Mouse (Mus musculus): ENCODE measurements around the gene Stard3. TPM values are rescaled to one million over a fixed set of nuclear protein-coding genes. Genes with fewer than 3 reads are reported as not detected.

The Stard3 gene
- polyA plus RNA-seq, 1 experiment, result 271 TPM

DNA sequence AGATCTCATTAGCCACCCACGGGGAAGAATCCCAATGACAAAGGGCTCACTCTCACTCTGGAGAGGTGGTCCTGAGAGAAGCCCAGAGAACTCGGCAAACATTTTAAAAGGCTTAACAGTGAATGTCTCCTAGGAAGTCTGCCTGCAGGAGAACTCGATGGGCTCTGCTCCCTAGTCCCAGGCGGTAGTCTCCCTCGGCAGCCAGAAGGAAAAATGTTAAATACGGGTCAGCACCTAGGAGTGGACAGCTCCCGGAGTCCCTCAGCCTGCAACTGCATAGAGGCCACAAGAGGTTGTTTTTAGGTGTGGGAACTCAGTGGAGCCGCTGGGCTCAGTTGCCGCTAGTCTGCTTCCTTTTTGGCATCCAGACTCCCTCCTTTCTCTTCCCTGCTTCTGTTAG lies 34.2 kb upstream of the Stard3 start:
- peaks cover 46% of the 10 kb centered on the region for H3K27me3 ChIP-seq (ENCODE audit: control insufficient read depth, insufficient read depth, low read length)
- no peak overlapping the region for H3K4me3 ChIP-seq (ENCODE audit: control insufficient read depth, insufficient read depth, low read length)
- 5% methylated on average over 9 of the region's 9 CpGs for WGBS
- no peaks in the 10 kb centered on the region for H3K36me3 ChIP-seq (ENCODE audit: control insufficient read depth, insufficient read depth, low read length)
- no peaks in the 10 kb centered on the region; the same call in 1 of the 2 replicates for H3K4me1 ChIP-seq (replicated peaks; ENCODE audit: control insufficient read depth, insufficient read depth, low read length)
- DNase-seq, result no peak
- TF ChIP-seq CTCF (IDR thresholded peaks at IDR 0.05; ENCODE audit: borderline replicate concordance, control insufficient read depth, extremely low read depth, insufficient read depth, low read length, poor library complexity), result no peak
- no peak for TF ChIP-seq POLR2A (IDR thresholded peaks at IDR 0.05; ENCODE audit: control insufficient read depth, extremely low read depth, insufficient read depth, low read length, poor library complexity)
- no peak overlapping the region for H3K27ac ChIP-seq (ENCODE audit: control insufficient read depth, insufficient read depth, low read length)

DNA sequence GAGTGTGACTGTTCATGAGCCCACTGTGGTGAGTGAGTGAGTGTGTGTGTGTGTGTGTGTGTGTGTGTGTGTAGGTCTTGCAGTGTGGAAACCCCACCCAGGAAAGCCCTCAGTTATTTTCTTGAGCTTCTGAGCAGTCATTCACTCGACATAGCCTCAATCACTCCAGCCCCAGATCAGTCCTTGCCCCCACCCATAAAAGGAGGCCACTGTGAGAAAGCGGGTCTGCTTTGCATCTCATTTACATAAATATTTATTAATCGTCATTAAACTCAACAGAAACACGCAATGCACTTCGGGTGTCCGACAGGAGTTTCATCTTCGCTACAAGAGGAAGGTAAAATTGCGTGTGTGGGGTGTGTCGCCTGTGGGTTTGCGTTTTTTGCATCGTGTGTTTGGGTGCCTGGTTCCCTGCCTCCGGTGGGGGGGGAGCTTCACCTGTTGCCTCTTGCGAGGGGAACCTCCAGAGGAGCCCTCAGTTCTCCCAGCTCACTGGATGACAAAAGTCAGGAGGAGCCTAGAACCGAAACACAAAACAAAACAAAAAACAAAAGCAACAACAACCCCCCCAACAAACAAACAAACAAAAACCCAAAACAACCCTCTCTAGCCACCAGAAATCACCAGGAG lies 32.9 kb upstream of the Stard3 start:
- peaks cover 47% of the 10 kb centered on the region for H3K27me3 ChIP-seq (ENCODE audit: control insufficient read depth, insufficient read depth, low read length)
- H3K36me3 ChIP-seq (ENCODE audit: control insufficient read depth, insufficient read depth, low read length), result no peaks in the 10 kb centered on the region
- no peaks in the 10 kb centered on the region; the same call in 1 of the 2 replicates for H3K4me1 ChIP-seq (replicated peaks; ENCODE audit: control insufficient read depth, insufficient read depth, low read length)
- TF ChIP-seq POLR2A (IDR thresholded peaks at IDR 0.05; ENCODE audit: control insufficient read depth, extremely low read depth, insufficient read depth, low read length, poor library complexity), result no peak
- no peak for TF ChIP-seq CTCF (IDR thresholded peaks at IDR 0.05; ENCODE audit: borderline replicate concordance, control insufficient read depth, extremely low read depth, insufficient read depth, low read length, poor library complexity)
- WGBS, result 11% methylated on average over 14 of the region's 14 CpGs
- no peak for DNase-seq
- no peak overlapping the region for H3K27ac ChIP-seq (ENCODE audit: control insufficient read depth, insufficient read depth, low read length)
- H3K4me3 ChIP-seq (ENCODE audit: control insufficient read depth, insufficient read depth, low read length), result no peak overlapping the region

GRCm38 (mm10) chr11:98325821-98326218 lies 32.3 kb upstream of the Stard3 start:
- 21% methylated on average over 22 of the region's 22 CpGs for WGBS
- TF ChIP-seq CTCF (IDR thresholded peaks at IDR 0.05; ENCODE audit: borderline replicate concordance, control insufficient read depth, extremely low read depth, insufficient read depth, low read length, poor library complexity) (no peak), POLR2A (IDR thresholded peaks at IDR 0.05; ENCODE audit: control insufficient read depth, extremely low read depth, insufficient read depth, low read length, poor library complexity) (no peak)
- peaks cover 51% of the 10 kb centered on the region for H3K27me3 ChIP-seq (ENCODE audit: control insufficient read depth, insufficient read depth, low read length)
- no peak overlapping the region for H3K27ac ChIP-seq (ENCODE audit: control insufficient read depth, insufficient read depth, low read length)
- H3K36me3 ChIP-seq (ENCODE audit: control insufficient read depth, insufficient read depth, low read length), result no peaks in the 10 kb centered on the region
- no peak for DNase-seq
- H3K4me3 ChIP-seq (ENCODE audit: control insufficient read depth, insufficient read depth, low read length), result no peak overlapping the region
- no peaks in the 10 kb centered on the region; the same call in 1 of the 2 replicates for H3K4me1 ChIP-seq (replicated peaks; ENCODE audit: control insufficient read depth, insufficient read depth, low read length)

DNA sequence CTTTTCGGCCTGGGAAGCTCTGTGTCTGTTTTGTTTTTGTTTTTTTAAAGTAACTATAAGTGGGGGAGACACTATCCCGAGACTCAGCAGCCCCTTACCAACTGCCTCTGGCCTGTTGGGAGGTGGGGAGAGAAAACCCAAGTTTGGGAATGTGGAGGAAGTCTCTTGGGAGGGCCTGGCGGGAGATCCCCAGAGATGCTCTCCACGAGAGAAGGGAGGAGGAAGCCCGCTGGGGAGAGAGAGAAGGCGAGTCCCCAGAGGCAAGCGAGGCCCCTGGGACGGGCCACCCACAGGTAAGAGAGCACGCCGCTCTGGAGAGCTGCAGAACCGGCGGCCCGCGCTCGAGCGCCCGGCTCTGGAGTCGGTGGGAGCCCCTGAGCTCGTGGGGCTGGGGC lies 31.4 kb upstream of the Stard3 start:
- no peak overlapping the region for H3K27ac ChIP-seq (ENCODE audit: control insufficient read depth, insufficient read depth, low read length)
- no peaks in the 10 kb centered on the region for H3K36me3 ChIP-seq (ENCODE audit: control insufficient read depth, insufficient read depth, low read length)
- peaks cover 44% of the 10 kb centered on the region for H3K27me3 ChIP-seq (ENCODE audit: control insufficient read depth, insufficient read depth, low read length)
- TF ChIP-seq POLR2A (IDR thresholded peaks at IDR 0.05; ENCODE audit: control insufficient read depth, extremely low read depth, insufficient read depth, low read length, poor library complexity) (no peak), CTCF (IDR thresholded peaks at IDR 0.05; ENCODE audit: borderline replicate concordance, control insufficient read depth, extremely low read depth, insufficient read depth, low read length, poor library complexity) (no peak)
- no peak for DNase-seq
- no peak overlapping the region for H3K4me3 ChIP-seq (ENCODE audit: control insufficient read depth, insufficient read depth, low read length)
- WGBS, result 4% methylated on average over 19 of the region's 19 CpGs
- no peaks in the 10 kb centered on the region; the same call in 1 of the 2 replicates for H3K4me1 ChIP-seq (replicated peaks; ENCODE audit: control insufficient read depth, insufficient read depth, low read length)

DNA sequence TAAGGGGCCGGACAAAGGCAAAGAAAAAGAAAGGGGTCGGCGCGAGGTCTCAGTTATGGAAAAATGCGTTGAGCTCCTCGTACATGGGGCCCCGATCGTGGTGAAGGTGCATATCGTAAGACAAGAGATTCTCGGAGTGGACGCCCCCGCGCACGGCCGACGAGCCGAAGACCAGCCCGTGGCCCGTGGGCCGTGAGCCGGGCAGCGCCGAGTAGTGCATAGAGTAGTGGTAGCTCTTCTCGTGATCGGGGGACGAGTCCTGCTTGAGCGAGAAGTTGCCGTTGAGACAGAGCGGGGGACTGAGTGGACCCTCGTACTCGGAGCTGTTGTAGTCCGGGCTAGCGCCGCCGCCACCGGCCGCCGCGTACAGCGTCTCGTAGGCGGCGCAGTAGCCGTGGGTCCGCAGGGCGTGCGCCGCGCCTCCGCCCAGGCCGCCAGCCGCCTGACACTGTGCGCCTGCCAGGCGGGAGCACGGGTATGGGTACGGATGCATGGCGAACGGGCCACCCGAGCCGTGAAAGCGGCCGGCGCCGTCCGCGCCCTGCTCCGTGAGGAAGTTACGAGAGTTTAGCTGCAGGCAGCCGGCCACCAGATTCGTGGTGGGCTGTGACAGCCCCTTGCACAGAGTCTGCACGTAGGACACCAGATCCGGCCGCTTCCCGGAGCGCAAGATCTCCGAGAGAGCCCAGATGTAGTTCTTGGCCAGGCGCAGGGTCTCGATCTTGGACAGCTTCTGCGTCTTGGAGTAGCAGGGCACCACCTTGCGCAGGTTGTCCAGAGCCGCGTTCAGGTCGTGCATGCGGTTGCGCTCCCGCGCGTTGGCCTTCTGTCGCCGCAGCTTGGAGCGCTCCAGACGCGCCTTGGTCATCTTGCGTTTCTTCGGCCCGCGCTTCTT lies 30.8 kb upstream of the Stard3 start:
- no peak for DNase-seq
- H3K27me3 ChIP-seq (ENCODE audit: control insufficient read depth, insufficient read depth, low read length), result peaks cover 42% of the 10 kb centered on the region

GRCm38 (mm10) chr11:98328031-98328370 lies 30.2 kb upstream of the Stard3 start:
- TF ChIP-seq POLR2A (IDR thresholded peaks at IDR 0.05; ENCODE audit: control insufficient read depth, extremely low read depth, insufficient read depth, low read length, poor library complexity) (no peak), CTCF (IDR thresholded peaks at IDR 0.05; ENCODE audit: borderline replicate concordance, control insufficient read depth, extremely low read depth, insufficient read depth, low read length, poor library complexity) (no peak)
- DNase-seq, result no peak
- Histone ChIP-seq H3K27ac (ENCODE audit: control insufficient read depth, insufficient read depth, low read length) (no peak overlapping the region), H3K4me1 (replicated peaks; ENCODE audit: control insufficient read depth, insufficient read depth, low read length) (no peaks in the 10 kb centered on the region; the same call in 1 of the 2 replicates), H3K36me3 (ENCODE audit: control insufficient read depth, insufficient read depth, low read length) (no peaks in the 10 kb centered on the region), H3K27me3 (ENCODE audit: control insufficient read depth, insufficient read depth, low read length) (peaks cover 46% of the 10 kb centered on the region), H3K4me3 (ENCODE audit: control insufficient read depth, insufficient read depth, low read length) (no peak overlapping the region)
- 2% methylated on average over 35 of the region's 35 CpGs for WGBS

More for the DNA sequence above, 30.8 kb upstream of the Stard3 start:
- no peak overlapping the region for H3K27ac ChIP-seq (ENCODE audit: control insufficient read depth, insufficient read depth, low read length)
- no peaks in the 10 kb centered on the region for H3K36me3 ChIP-seq (ENCODE audit: control insufficient read depth, insufficient read depth, low read length)
- WGBS, result 4% methylated on average over 97 of the region's 97 CpGs
- H3K4me1 ChIP-seq (replicated peaks; ENCODE audit: control insufficient read depth, insufficient read depth, low read length), result no peaks in the 10 kb centered on the region; the same call in 1 of the 2 replicates
- no peak for TF ChIP-seq POLR2A (IDR thresholded peaks at IDR 0.05; ENCODE audit: control insufficient read depth, extremely low read depth, insufficient read depth, low read length, poor library complexity)
- H3K4me3 ChIP-seq (ENCODE audit: control insufficient read depth, insufficient read depth, low read length), result no peak overlapping the region

All from thymus, adult 2 months (tissue).